Mouse (Mus musculus): Measurements from ENCODE around the gene Dnah2.

- TF ChIP-seq CTCF (conservative IDR thresholded peaks at IDR 0.05 in 1 of 2, IDR thresholded peaks at IDR 0.05 in 1 of 2; ENCODE audit: low read depth in 2 of 2, low read length in 2 of 2) (no peak), MAZ (IDR thresholded peaks at IDR 0.05; ENCODE audit: low read depth, low read length) (no peak), USF1 (IDR thresholded peaks at IDR 0.05; ENCODE audit: low read depth, low read length) (no peak), ETS1 (conservative IDR thresholded peaks at IDR 0.05; ENCODE audit: low read depth, low read length) (no peak), POLR2AphosphoS2 (IDR thresholded peaks at IDR 0.05; ENCODE audit: low read depth, low read length) (no peak), ZC3H11A (IDR thresholded peaks at IDR 0.05; ENCODE audit: low read depth, low read length) (no peak), JUN (IDR thresholded peaks at IDR 0.05; ENCODE audit: insufficient read depth, low read depth, low read length) (no peak), MAX (IDR thresholded peaks at IDR 0.05; ENCODE audit: low read length) (no peak), TBP (conservative IDR thresholded peaks at IDR 0.05; ENCODE audit: low read depth, low read length) (no peak), ZMIZ1 (IDR thresholded peaks at IDR 0.05; ENCODE audit: low read depth, low read length) (no peak), POLR2A (IDR thresholded peaks at IDR 0.05; ENCODE audit: low read depth, low read length) (no peak)
Observed at GRCm38 (mm10) chr11:69491711-69492110, 57.2 kb downstream of the Dnah2 start.
